Mouse (Mus musculus): Measurements from ENCODE around the gene Mief2. TPM values are rescaled to one million over a fixed set of nuclear protein-coding genes. Genes with fewer than 3 reads are reported as not detected.

Gene Mief2
- 23.5 and 30.7 TPM in 2 replicates for polyA plus RNA-seq (2012; ENCODE audit: insufficient read depth, insufficient read length, missing spikeins)

GRCm38 (mm10) chr11:60728260-60728761, at the start of gene Mief2:
Mief2 (plus strand) TSS chr11:60728398.
- peak within 1 kb of the TSS; percentile 91 for H3K27ac ChIP-seq (replicated peaks; ENCODE audit: low read depth, low read length)
- peak within 1 kb of the TSS; percentile 95 for H3K4me3 ChIP-seq (ENCODE audit: insufficient read depth, low read depth, low read length)
- H3K4me1 ChIP-seq (ENCODE audit: control insufficient read depth, insufficient read depth, insufficient read length, low read length), result peaks cover 6% of the 10 kb centered on the region

GRCm38 (mm10) chr11:60696165-60696564, 32.0 kb upstream of the Mief2 start:
- Histone ChIP-seq H3K4me1 (ENCODE audit: control insufficient read depth, insufficient read depth, insufficient read length, low read length) (0 out of 2 replicates have a peak, but pooled peaks cover 2% of the 10 kb centered on the region), H3K27ac (replicated peaks; ENCODE audit: low read depth, low read length) (no peak overlapping the region), H3K4me3 (ENCODE audit: insufficient read depth, low read depth, low read length) (no peak overlapping the region)

- Histone ChIP-seq H3K4me3 (ENCODE audit: insufficient read depth, low read depth, low read length) (no peak overlapping the region), H3K27ac (replicated peaks; ENCODE audit: low read depth, low read length) (no peak overlapping the region), H3K4me1 (ENCODE audit: control insufficient read depth, insufficient read depth, insufficient read length, low read length) (0 out of 2 replicates have a peak, but pooled peaks cover 2% of the 10 kb centered on the region)
Measured at GRCm38 (mm10) chr11:60697561-60697960, 30.6 kb upstream of the Mief2 start.

- Histone ChIP-seq H3K27ac (replicated peaks; ENCODE audit: low read depth, low read length) (peak overlapping the region; percentile 91), H3K4me1 (ENCODE audit: control insufficient read depth, insufficient read depth, insufficient read length, low read length) (0 out of 2 replicates have a peak, but pooled peaks cover 2% of the 10 kb centered on the region), H3K4me3 (ENCODE audit: insufficient read depth, low read depth, low read length) (peak overlapping the region; percentile 87)
Measured at GRCm38 (mm10) chr11:60698806-60699523, 29.2 kb upstream of the Mief2 start.

GRCm38 (mm10) chr11:60699524-60700075, 28.6 kb upstream of the Mief2 start, which contains the start of gene Llgl1:
Llgl1 (plus strand) TSS chr11:60699723.
- Histone ChIP-seq H3K4me3 (ENCODE audit: insufficient read depth, low read depth, low read length) (peak within 1 kb of the TSS; percentile 87), H3K4me1 (ENCODE audit: control insufficient read depth, insufficient read depth, insufficient read length, low read length) (0 out of 2 replicates have a peak, but pooled peaks cover 2% of the 10 kb centered on the region), H3K27ac (replicated peaks; ENCODE audit: low read depth, low read length) (peak within 1 kb of the TSS; percentile 91)

GRCm38 (mm10) chr11:60700320-60701185, 27.6 kb upstream of the Mief2 start:
- Histone ChIP-seq H3K27ac (replicated peaks; ENCODE audit: low read depth, low read length) (no peak overlapping the region), H3K4me3 (ENCODE audit: insufficient read depth, low read depth, low read length) (peak overlapping the region; percentile 87)

GRCm38 (mm10) chr11:60701611-60702010, 26.6 kb upstream of the Mief2 start:
- no peak overlapping the region for H3K4me3 ChIP-seq (ENCODE audit: insufficient read depth, low read depth, low read length)
- 0 out of 2 replicates have a peak, but pooled peaks cover 2% of the 10 kb centered on the region for H3K4me1 ChIP-seq (ENCODE audit: control insufficient read depth, insufficient read depth, insufficient read length, low read length)
- no peak overlapping the region for H3K27ac ChIP-seq (replicated peaks; ENCODE audit: low read depth, low read length)

More at GRCm38 (mm10) chr11:60700320-60701185, 27.6 kb upstream of the Mief2 start:
- 0 out of 2 replicates have a peak, but pooled peaks cover 2% of the 10 kb centered on the region for H3K4me1 ChIP-seq (ENCODE audit: control insufficient read depth, insufficient read depth, insufficient read length, low read length)

GRCm38 (mm10) chr11:60703131-60703530, 25.1 kb upstream of the Mief2 start:
- Histone ChIP-seq H3K4me3 (ENCODE audit: insufficient read depth, low read depth, low read length) (no peak overlapping the region), H3K27ac (replicated peaks; ENCODE audit: low read depth, low read length) (no peak overlapping the region), H3K4me1 (ENCODE audit: control insufficient read depth, insufficient read depth, insufficient read length, low read length) (peaks cover 9% of the 10 kb centered on the region; the same call in 1 of the 2 replicates)

GRCm38 (mm10) chr11:60704023-60704880, 23.9 kb upstream of the Mief2 start:
- Histone ChIP-seq H3K4me3 (ENCODE audit: insufficient read depth, low read depth, low read length) (no peak overlapping the region), H3K4me1 (ENCODE audit: control insufficient read depth, insufficient read depth, insufficient read length, low read length) (peaks cover 9% of the 10 kb centered on the region; the same call in 1 of the 2 replicates), H3K27ac (replicated peaks; ENCODE audit: low read depth, low read length) (no peak overlapping the region)

- H3K27ac ChIP-seq (replicated peaks; ENCODE audit: low read depth, low read length), result no peak overlapping the region
- H3K4me3 ChIP-seq (ENCODE audit: insufficient read depth, low read depth, low read length), result no peak overlapping the region
- H3K4me1 ChIP-seq (ENCODE audit: control insufficient read depth, insufficient read depth, insufficient read length, low read length), result peaks cover 8% of the 10 kb centered on the region; the same call in 1 of the 2 replicates
Measured at GRCm38 (mm10) chr11:60705255-60705654, 22.9 kb upstream of the Mief2 start.

- Histone ChIP-seq H3K27ac (replicated peaks; ENCODE audit: low read depth, low read length) (no peak overlapping the region), H3K4me3 (ENCODE audit: insufficient read depth, low read depth, low read length) (no peak overlapping the region), H3K4me1 (ENCODE audit: control insufficient read depth, insufficient read depth, insufficient read length, low read length) (peaks cover 7% of the 10 kb centered on the region; the same call in 1 of the 2 replicates)
Measured at GRCm38 (mm10) chr11:60706076-60706475, 22.1 kb upstream of the Mief2 start.

- H3K4me3 ChIP-seq (ENCODE audit: insufficient read depth, low read depth, low read length), result no peak overlapping the region
- H3K27ac ChIP-seq (replicated peaks; ENCODE audit: low read depth, low read length), result peak overlapping the region; percentile 32
- peaks cover 7% of the 10 kb centered on the region; the same call in 1 of the 2 replicates for H3K4me1 ChIP-seq (ENCODE audit: control insufficient read depth, insufficient read depth, insufficient read length, low read length)
Measured at GRCm38 (mm10) chr11:60706696-60707480, 21.3 kb upstream of the Mief2 start.

- Histone ChIP-seq H3K4me1 (ENCODE audit: control insufficient read depth, insufficient read depth, insufficient read length, low read length) (peaks cover 7% of the 10 kb centered on the region; the same call in 1 of the 2 replicates), H3K4me3 (ENCODE audit: insufficient read depth, low read depth, low read length) (no peak overlapping the region), H3K27ac (replicated peaks; ENCODE audit: low read depth, low read length) (peak overlapping the region; percentile 50)
Measured at GRCm38 (mm10) chr11:60707672-60708071, 20.5 kb upstream of the Mief2 start.

Data from brown adipose tissue, adult 24 weeks (tissue).